Mouse (Mus musculus) liver, adult (tissue): ENCODE measurements around the gene Ppox.

Source experiments
- GATA4 ChIP-seq: IDR thresholded peaks from 2 replicates; pipeline ENCODE4 v1.6.1; 2014; ENCODE audit warnings: mild to moderate bottlenecking, low read length; ENCODE audit not compliant: insufficient replicate concordance

Ppox gene

GRCm38 (mm10) chr1:171293351-171293750 lies 12.4 kb upstream of the Ppox start:
- TF ChIP-seq GATA4: no peak

GRCm38 (mm10) chr1:171288328-171288727 lies 7.3 kb upstream of the Ppox start:
- no peak for TF ChIP-seq GATA4

GRCm38 (mm10) chr1:171287136-171288081 lies 6.4 kb upstream of the Ppox start, which contains the start of gene Usp21:
Gene Usp21 (minus strand): TSS chr1:171287991.
- TF ChIP-seq GATA4: no peak

GRCm38 (mm10) chr1:171286517-171286916 lies 5.5 kb upstream of the Ppox start:
- no peak for TF ChIP-seq GATA4

GRCm38 (mm10) chr1:171285096-171285892 lies 4.3 kb upstream of the Ppox start:
- no peak for TF ChIP-seq GATA4

- no peak for TF ChIP-seq GATA4
Measured at GRCm38 (mm10) chr1:171284491-171284890, 3.5 kb upstream of the Ppox start.

- no peak for TF ChIP-seq GATA4
Measured at GRCm38 (mm10) chr1:171283188-171284160, 2.5 kb upstream of the Ppox start.

GRCm38 (mm10) chr1:171282086-171282805 lies 1.3 kb upstream of the Ppox start:
- no peak for TF ChIP-seq GATA4

GRCm38 (mm10) chr1:171281528-171281923 lies 540 bp upstream of the Ppox start:
- TF ChIP-seq GATA4: no peak

GRCm38 (mm10) chr1:171280250-171280915 lies 603 bp downstream of the Ppox start:
- no peak for TF ChIP-seq GATA4

GRCm38 (mm10) chr1:171279721-171280120 lies 1.3 kb downstream of the Ppox start:
- no peak for TF ChIP-seq GATA4

- no peak for TF ChIP-seq GATA4
Measured at GRCm38 (mm10) chr1:171279012-171279705, 1.8 kb downstream of the Ppox start.

- TF ChIP-seq GATA4: no peak
Measured at GRCm38 (mm10) chr1:171278436-171278835, 2.5 kb downstream of the Ppox start.
